Mouse (Mus musculus) lung, embryonic 15.5 days (tissue): ENCODE measurements around the gene Scrn2. TPM values are rescaled to one million over a fixed set of nuclear protein-coding genes. Genes with fewer than 3 reads are reported as not detected.

Experiments
- ATAC-seq: fragments of 200-750 bp; cut with Nextera tagmentation; 2 replicates; pipeline ENCODE4 v1.8.0; 2017; ENCODE audit warnings: moderate number of reproducible peaks, borderline replicate concordance; ENCODE audit not compliant: low FRiP score, low TSS enrichment; ENCODE audit errors: extremely low read depth
- H3K27ac ChIP-seq: fragments of 300-500 bp; sonication (generic); 2 replicates; pipeline ENCODE4 v1.5.1; 2015; ENCODE audit warnings: moderate library complexity, mild to moderate bottlenecking, inconsistent platforms
- H3K27me3 ChIP-seq: fragments of 300-500 bp; sonication (generic); 2 replicates; pipeline ENCODE4 v1.6.1; 2015; ENCODE audit warnings: inconsistent platforms
- H3K36me3 ChIP-seq: fragments of 300-500 bp; sonication (generic); 2 replicates; pipeline ENCODE4 v1.6.1; 2015; ENCODE audit warnings: inconsistent platforms
- H3K4me1 ChIP-seq: fragments of 300-500 bp; sonication (generic); 2 replicates; pipeline ENCODE4 v1.6.1; 2015; ENCODE audit warnings: inconsistent platforms
- H3K4me2 ChIP-seq: fragments of 300-500 bp; sonication (generic); 2 replicates; pipeline ENCODE4 v1.6.1; 2015; ENCODE audit warnings: inconsistent platforms, mild to moderate bottlenecking, moderate library complexity
- H3K4me3 ChIP-seq: fragments of 300-500 bp; sonication (generic); 2 replicates; pipeline ENCODE4 v1.5.1; 2015; ENCODE audit warnings: mild to moderate bottlenecking, inconsistent platforms
- H3K9ac ChIP-seq: fragments of 300-500 bp; sonication (generic); 2 replicates; pipeline ENCODE4 v1.6.1; 2015; ENCODE audit warnings: inconsistent platforms
- H3K9me3 ChIP-seq: fragments of 300-500 bp; sonication (generic); 2 replicates; pipeline ENCODE4 v1.6.1; 2016; ENCODE audit warnings: inconsistent platforms
- WGBS: fragments of 180-500 bp; shearing (Covaris S2); methylation state at CpG from one replicate; pipeline ENCODE4 v1.1.7; 2015; 5-methylcytosine and 5-hydroxymethylcytosine counted together
- polyA plus RNA-seq: library from polyadenylated mRNA; unstranded; fragments of >200 nt; fragmentation: Nextera tagmentation; extraction: Ambion mirVana; gene quantifications from 2 replicates; pipeline ENCODE4 v1.2.1, GENCODE M21; 2015

The Scrn2 gene
- polyA plus RNA-seq, 1 experiment from 2014 or later: 31.9 TPM

- H3K4me1 ChIP-seq: peaks cover 44% of the 10 kb centered on the region
- H3K4me3 ChIP-seq: peak overlapping the region; percentile 52
- peaks cover 84% of the 10 kb centered on the region for H3K27me3 ChIP-seq
- no peaks in the 10 kb centered on the region for H3K9me3 ChIP-seq
- no peaks in the 10 kb centered on the region for H3K36me3 ChIP-seq
- peak overlapping the region; percentile 50; the same call in 1 of the 2 replicates for H3K9ac ChIP-seq
- 3% methylated on average over 27 of the region's 27 CpGs for WGBS
- no peak overlapping the region for H3K27ac ChIP-seq
- ATAC-seq: no peak
- peak overlapping the region; percentile 95 for H3K4me2 ChIP-seq
These were observed 8.5 kb upstream of the Scrn2 start for GRCm38 (mm10) chr11:97021121-97021765.

- Histone ChIP-seq H3K9ac (peak overlapping the region; percentile 50), H3K36me3 (no peaks in the 10 kb centered on the region), H3K4me2 (peak overlapping the region; percentile 95), H3K4me1 (peaks cover 44% of the 10 kb centered on the region), H3K4me3 (peak overlapping the region; percentile 52), H3K27ac (no peak overlapping the region), H3K9me3 (no peaks in the 10 kb centered on the region), H3K27me3 (peaks cover 77% of the 10 kb centered on the region)
- 2% methylated on average over 50 of the region's 50 CpGs for WGBS
- ATAC-seq: peak; percentile 35
These were observed 7.8 kb upstream of the Scrn2 start for GRCm38 (mm10) chr11:97021873-97022484.

- H3K4me1 ChIP-seq: peaks cover 26% of the 10 kb centered on the region
- H3K36me3 ChIP-seq: no peaks in the 10 kb centered on the region
- no peak for ATAC-seq
- H3K4me2 ChIP-seq: no peak overlapping the region
- no peak overlapping the region for H3K4me3 ChIP-seq
- H3K9ac ChIP-seq: no peak overlapping the region
- 42% methylated on average over 10 of the region's 10 CpGs for WGBS
- peaks cover 49% of the 10 kb centered on the region for H3K27me3 ChIP-seq
- H3K9me3 ChIP-seq: no peaks in the 10 kb centered on the region
- no peak overlapping the region for H3K27ac ChIP-seq
These were observed 4.8 kb upstream of the Scrn2 start for GRCm38 (mm10) chr11:97024977-97025376.

GRCm38 (mm10) chr11:97025721-97026344 is 3.9 kb upstream of the Scrn2 start:
- Histone ChIP-seq H3K4me2 (peak overlapping the region; percentile 50), H3K4me1 (peaks cover 34% of the 10 kb centered on the region), H3K9me3 (no peaks in the 10 kb centered on the region), H3K36me3 (no peaks in the 10 kb centered on the region), H3K4me3 (peak overlapping the region; percentile 27), H3K27ac (peak overlapping the region; percentile 82), H3K9ac (peak overlapping the region; percentile 42), H3K27me3 (peaks cover 40% of the 10 kb centered on the region)
- WGBS: 5% methylated on average over 17 of the region's 17 CpGs
- ATAC-seq: peak; percentile 60; the same call in 1 of the 2 replicates

- H3K27ac ChIP-seq: peak overlapping the region; percentile 84
- H3K9me3 ChIP-seq: no peaks in the 10 kb centered on the region
- 12% methylated on average over 15 of the region's 15 CpGs for WGBS
- peaks cover 17% of the 10 kb centered on the region for H3K4me1 ChIP-seq
- H3K9ac ChIP-seq: peak overlapping the region; percentile 60
- H3K27me3 ChIP-seq: no peaks in the 10 kb centered on the region
- H3K4me3 ChIP-seq: peak overlapping the region; percentile 57
- no peak for ATAC-seq
- peak overlapping the region; percentile 81 for H3K4me2 ChIP-seq
- no peaks in the 10 kb centered on the region for H3K36me3 ChIP-seq
These were observed 688 bp downstream of the Scrn2 start for GRCm38 (mm10) chr11:97030426-97030825.

- no peaks in the 10 kb centered on the region for H3K9me3 ChIP-seq
- H3K4me3 ChIP-seq: no peak overlapping the region
- H3K27ac ChIP-seq: no peak overlapping the region
- no peak overlapping the region for H3K4me2 ChIP-seq
- H3K36me3 ChIP-seq: no peaks in the 10 kb centered on the region
- peaks cover 12% of the 10 kb centered on the region for H3K4me1 ChIP-seq
- WGBS: 69% methylated on average over 12 of the region's 12 CpGs
- ATAC-seq: no peak
- H3K27me3 ChIP-seq: no peaks in the 10 kb centered on the region
- no peak overlapping the region for H3K9ac ChIP-seq
These were observed 2.2 kb downstream of the Scrn2 start for GRCm38 (mm10) chr11:97031977-97032376.

- Histone ChIP-seq H3K9ac (no peak overlapping the region), H3K36me3 (no peaks in the 10 kb centered on the region), H3K27ac (no peak overlapping the region), H3K27me3 (no peaks in the 10 kb centered on the region), H3K4me3 (no peak overlapping the region), H3K9me3 (no peaks in the 10 kb centered on the region), H3K4me2 (no peak overlapping the region), H3K4me1 (peaks cover 12% of the 10 kb centered on the region)
- ATAC-seq: no peak
- WGBS: 96% methylated on average over 4 of the region's 4 CpGs
These were observed 2.8 kb downstream of the Scrn2 start for GRCm38 (mm10) chr11:97032499-97032898.

- Histone ChIP-seq H3K36me3 (no peaks in the 10 kb centered on the region), H3K9ac (no peak overlapping the region), H3K4me3 (no peak overlapping the region), H3K27ac (no peak overlapping the region), H3K9me3 (no peaks in the 10 kb centered on the region), H3K4me2 (no peak overlapping the region), H3K4me1 (peaks cover 12% of the 10 kb centered on the region), H3K27me3 (no peaks in the 10 kb centered on the region)
- ATAC-seq: no peak
- WGBS: 85% methylated on average over 4 of the region's 4 CpGs
These were observed 4.0 kb downstream of the Scrn2 start for GRCm38 (mm10) chr11:97033781-97034180.

GRCm38 (mm10) chr11:97036141-97036540 is 6.4 kb downstream of the Scrn2 start:
- Histone ChIP-seq H3K4me1 (peaks cover 7% of the 10 kb centered on the region; the same call in 1 of the 2 replicates), H3K27me3 (no peaks in the 10 kb centered on the region)
- no peak for ATAC-seq

GRCm38 (mm10) chr11:97038881-97039280 is 9.1 kb downstream of the Scrn2 start:
- H3K4me1 ChIP-seq: peaks cover 16% of the 10 kb centered on the region
- no peak for ATAC-seq
- no peak overlapping the region for H3K4me2 ChIP-seq
- no peak overlapping the region for H3K27ac ChIP-seq
- H3K9ac ChIP-seq: no peak overlapping the region
- H3K36me3 ChIP-seq: no peaks in the 10 kb centered on the region
- H3K27me3 ChIP-seq: no peaks in the 10 kb centered on the region
- no peaks in the 10 kb centered on the region for H3K9me3 ChIP-seq
- WGBS: 51% methylated on average over 7 of the region's 7 CpGs
- no peak overlapping the region for H3K4me3 ChIP-seq

More at GRCm38 (mm10) chr11:97036141-97036540, 6.4 kb downstream of the Scrn2 start:
- no peak overlapping the region for H3K27ac ChIP-seq
- no peaks in the 10 kb centered on the region for H3K36me3 ChIP-seq
- 60% methylated on average over 5 of the region's 5 CpGs for WGBS
- H3K9me3 ChIP-seq: no peaks in the 10 kb centered on the region
- no peak overlapping the region for H3K9ac ChIP-seq
- H3K4me2 ChIP-seq: no peak overlapping the region
- no peak overlapping the region for H3K4me3 ChIP-seq

GRCm38 (mm10) chr11:97040301-97041021 is 10.7 kb downstream of the Scrn2 start:
- 39% methylated on average over 12 of the region's 12 CpGs for WGBS
- peak overlapping the region; percentile 54; the same call in 1 of the 2 replicates for H3K9ac ChIP-seq
- no peak for ATAC-seq

More at GRCm38 (mm10) chr11:97040301-97041021, 10.7 kb downstream of the Scrn2 start:
- H3K36me3 ChIP-seq: peaks cover 8% of the 10 kb centered on the region; the same call in 1 of the 2 replicates
- no peaks in the 10 kb centered on the region for H3K27me3 ChIP-seq
- H3K27ac ChIP-seq: no peak overlapping the region
- H3K4me3 ChIP-seq: peak overlapping the region; percentile 74
- no peaks in the 10 kb centered on the region for H3K9me3 ChIP-seq
- H3K4me1 ChIP-seq: peaks cover 16% of the 10 kb centered on the region
- peak overlapping the region; percentile 92 for H3K4me2 ChIP-seq
